Mouse (Mus musculus) kidney, embryonic 16.5 days (tissue): ENCODE results near the gene Pdxk. TPM values are rescaled to one million over a fixed set of nuclear protein-coding genes. Genes with fewer than 3 reads are reported as not detected.

Experiments
- ATAC-seq: fragments of 200-750 bp; cut with Nextera tagmentation; 2 replicates; pipeline ENCODE4 v1.8.0; 2017; ENCODE audit warnings: moderate TSS enrichment; ENCODE audit not compliant: low FRiP score, low TSS enrichment
- H3K27ac ChIP-seq: fragments of 300-500 bp; sonication (generic); 2 replicates; pipeline ENCODE4 v1.5.1; 2014; ENCODE audit warnings: low read length
- H3K27me3 ChIP-seq: fragments of 300-500 bp; sonication (generic); 2 replicates; pipeline ENCODE4 v1.6.1; 2014; ENCODE audit warnings: low read length, control low read depth, mixed read lengths; ENCODE audit not compliant: insufficient read depth
- H3K36me3 ChIP-seq: fragments of 300-500 bp; sonication (generic); 2 replicates; pipeline ENCODE4 v1.6.1; 2014; ENCODE audit warnings: low read length, control low read depth, mixed read lengths; ENCODE audit not compliant: insufficient read depth
- H3K4me1 ChIP-seq: fragments of 300-500 bp; sonication (generic); 2 replicates; pipeline ENCODE4 v1.6.1; 2014; ENCODE audit warnings: low read length, control low read depth, mixed read lengths; ENCODE audit not compliant: insufficient read depth
- H3K4me2 ChIP-seq: fragments of 300-500 bp; sonication (generic); replicated peaks from 2 replicates; pipeline ENCODE4 v1.6.1; 2014; ENCODE audit warnings: low read depth, low read length
- H3K4me3 ChIP-seq: fragments of 300-500 bp; sonication (generic); 2 replicates; pipeline ENCODE4 v1.5.1; 2014; ENCODE audit warnings: mild to moderate bottlenecking, low read length
- H3K9ac ChIP-seq: fragments of 300-500 bp; sonication (generic); replicated peaks from 2 replicates; pipeline ENCODE4 v1.6.1; 2014; ENCODE audit warnings: low read length
- H3K9me3 ChIP-seq: fragments of 300-500 bp; sonication (generic); 2 replicates; pipeline ENCODE4 v1.6.1; 2016; ENCODE audit warnings: low read length, control low read depth
- WGBS: fragments of 180-500 bp; shearing (Covaris S2); extraction: QIAGEN DNeasy Blood & Tissue Kit; methylation state at CpG from one replicate; pipeline ENCODE4 v1.1.7; 2014; 5-methylcytosine and 5-hydroxymethylcytosine counted together
- microRNA-seq: library from miRNA; unstranded; fragments of <30 nt; microRNA quantifications from one replicate; pipeline ENCODE4, GENCODE M21; 2016
- polyA plus RNA-seq: library from polyadenylated mRNA; unstranded; fragments of >200 nt; fragmentation: Nextera tagmentation; extraction: Ambion mirVana; gene quantifications from 2 replicates; pipeline ENCODE4 v1.2.1, GENCODE M21; 2015

Gene Pdxk
- polyA plus RNA-seq, 1 experiment from 2014 or later, result 28.4 TPM

GRCm38 (mm10) chr10:78392072-78392471, 72.7 kb downstream of the Pdxk start:
- Histone ChIP-seq H3K4me1 (0 out of 2 replicates have a peak, but pooled peaks cover 6% of the 10 kb centered on the region), H3K9ac (no peak overlapping the region), H3K4me3 (no peak overlapping the region), H3K27me3 (peaks cover 28% of the 10 kb centered on the region), H3K27ac (no peak overlapping the region), H3K4me2 (no peak overlapping the region), H3K36me3 (no peaks in the 10 kb centered on the region), H3K9me3 (no peaks in the 10 kb centered on the region)
- ATAC-seq, result no peak
- WGBS, result 2% methylated on average over 18 of the region's 18 CpGs

DNA sequence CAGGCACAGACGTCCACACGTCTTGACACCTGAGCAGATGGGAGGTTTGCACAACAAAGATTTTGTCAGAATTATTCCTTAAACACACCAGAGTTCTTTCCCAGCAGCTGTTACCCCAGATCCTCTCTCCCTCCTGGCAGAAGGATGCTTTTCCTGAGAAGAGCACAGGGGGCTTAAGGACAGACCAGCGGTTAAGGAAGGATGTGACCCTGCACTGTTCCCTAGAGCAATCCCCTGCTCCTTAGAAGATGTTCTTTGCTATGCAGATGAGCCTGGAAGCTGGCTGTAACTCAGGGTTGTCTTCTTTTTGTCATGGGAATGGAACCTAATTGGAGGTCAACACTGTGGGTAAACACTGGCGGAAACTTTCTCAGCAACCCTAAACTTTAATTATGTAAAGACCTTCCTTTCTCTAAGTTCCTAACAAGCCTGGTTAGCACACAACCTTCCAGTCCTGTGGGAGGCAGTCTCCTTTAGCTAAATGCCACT, 73.7 kb downstream of the Pdxk start:
- Histone ChIP-seq H3K4me3 (no peak overlapping the region), H3K27ac (no peak overlapping the region), H3K9ac (no peak overlapping the region), H3K4me1 (0 out of 2 replicates have a peak, but pooled peaks cover 6% of the 10 kb centered on the region), H3K9me3 (no peaks in the 10 kb centered on the region), H3K4me2 (no peak overlapping the region), H3K27me3 (peaks cover 28% of the 10 kb centered on the region), H3K36me3 (no peaks in the 10 kb centered on the region)
- no peak for ATAC-seq
- WGBS, result 21% methylated on average over 4 of the region's 4 CpGs

- Histone ChIP-seq H3K27ac (no peak overlapping the region), H3K4me2 (no peak overlapping the region; the same call in 1 of the 2 replicates), H3K4me3 (no peak overlapping the region), H3K4me1 (0 out of 2 replicates have a peak, but pooled peaks cover 6% of the 10 kb centered on the region), H3K36me3 (no peaks in the 10 kb centered on the region), H3K9me3 (no peaks in the 10 kb centered on the region), H3K27me3 (peaks cover 28% of the 10 kb centered on the region), H3K9ac (no peak overlapping the region)
- no peak for ATAC-seq
- 43% methylated on average over 20 of the region's 20 CpGs for WGBS
These were observed 76.4 kb downstream of the Pdxk start for GRCm38 (mm10) chr10:78388216-78388980.

Small RNA genes lying within 50 kb of the gene (microRNA-seq; reads per million reads assigned to microRNA genes)
- gene Mir6410, result not detected
- gene Mir6907, result 0.63 reads per million
- not detected for gene Mir6908

Other genes starting within 250 kb of the Pdxk start
- gene Trappc10, start 220.3 kb downstream of the Pdxk start, polyA plus RNA-seq, result 5.3 and 8.3 TPM in 2 replicates
- gene Agpat3, start 112.5 kb downstream of the Pdxk start, polyA plus RNA-seq, result 48.2 and 81.9 TPM in 2 replicates
- gene Rrp1, start 51.9 kb downstream of the Pdxk start, polyA plus RNA-seq, result 325 and 328 TPM in 2 replicates
- 191 and 193 TPM in 2 replicates for gene Cstb, start 39.3 kb downstream of the Pdxk start, polyA plus RNA-seq
- gene Olfr1358, start 52.5 kb upstream of the Pdxk start, polyA plus RNA-seq, result not detected in 2 replicates
- 62.7 and 67.2 TPM in 2 replicates for gene Ilvbl, start 109.4 kb upstream of the Pdxk start, polyA plus RNA-seq
- gene Syde1, start 127.0 kb upstream of the Pdxk start, polyA plus RNA-seq, result 18.1 and 20.4 TPM in 2 replicates
- gene Olfr1357, start 153.1 kb upstream of the Pdxk start, polyA plus RNA-seq, result not detected in 2 replicates